Mouse (Mus musculus) thymus, adult 18-20 months (tissue): ENCODE measurements around the gene Tti1.

Source experiments
- DNase-seq, 2 experiments: peaks; one replicate each; pipeline ENCODE4 v3.0.0; 2022; ENCODE audit warnings: mixed read lengths in 2 of 2

Gene Tti1

GRCm38 (mm10) chr2:158037571-158037970 lies 9.3 kb upstream of the Tti1 start:
- no peak for DNase-seq

- DNase-seq, result no peak
These were observed 8.7 kb upstream of the Tti1 start for GRCm38 (mm10) chr2:158036953-158037352.

- DNase-seq, result no peak
These were observed 8.2 kb upstream of the Tti1 start for GRCm38 (mm10) chr2:158036408-158036807.

GRCm38 (mm10) chr2:158035813-158036212 lies 7.6 kb upstream of the Tti1 start:
- DNase-seq, result no peak

GRCm38 (mm10) chr2:158030007-158030406 lies 1.8 kb upstream of the Tti1 start:
- no peak for DNase-seq

GRCm38 (mm10) chr2:158027855-158028353 lies 329 bp downstream of the Tti1 start:
- no peak for DNase-seq

- no peak for DNase-seq
These were observed 10.9 kb downstream of the Tti1 start for GRCm38 (mm10) chr2:158017330-158017729.

GRCm38 (mm10) chr2:158012608-158013007 lies 15.6 kb downstream of the Tti1 start:
- no peak for DNase-seq

- DNase-seq, result no peak
These were observed 18.9 kb downstream of the Tti1 start for GRCm38 (mm10) chr2:158009373-158009772.

GRCm38 (mm10) chr2:158005641-158006040 lies 22.6 kb downstream of the Tti1 start:
- DNase-seq, result no peak

- DNase-seq, result no peak
These were observed 23.6 kb downstream of the Tti1 start for GRCm38 (mm10) chr2:158004620-158005019.

- no peak for DNase-seq
These were observed 29.4 kb downstream of the Tti1 start for GRCm38 (mm10) chr2:157998817-157999216.

- DNase-seq, result no peak
These were observed 35.7 kb downstream of the Tti1 start for GRCm38 (mm10) chr2:157992501-157992900.

- DNase-seq, result no peak
These were observed 37.2 kb downstream of the Tti1 start for GRCm38 (mm10) chr2:157991026-157991425.

- DNase-seq, result no peak
These were observed 38.3 kb downstream of the Tti1 start for GRCm38 (mm10) chr2:157989946-157990345.

- no peak for DNase-seq
These were observed 39.6 kb downstream of the Tti1 start for GRCm38 (mm10) chr2:157988416-157989190.

GRCm38 (mm10) chr2:157986235-157986634 lies 42.0 kb downstream of the Tti1 start:
- DNase-seq, result no peak

- DNase-seq, result no peak
These were observed 42.6 kb downstream of the Tti1 start for GRCm38 (mm10) chr2:157985611-157986010.

- DNase-seq, result no peak
These were observed 45.0 kb downstream of the Tti1 start for GRCm38 (mm10) chr2:157983276-157983675.

- no peak for DNase-seq
These were observed 45.5 kb downstream of the Tti1 start for GRCm38 (mm10) chr2:157982727-157983126.

GRCm38 (mm10) chr2:157979241-157979640 lies 49.0 kb downstream of the Tti1 start:
- no peak for DNase-seq

GRCm38 (mm10) chr2:157975595-157975994 lies 52.6 kb downstream of the Tti1 start:
- no peak for DNase-seq

GRCm38 (mm10) chr2:157974604-157975501 lies 53.4 kb downstream of the Tti1 start:
- no peak for DNase-seq

- DNase-seq, result no peak
These were observed 57.6 kb downstream of the Tti1 start for GRCm38 (mm10) chr2:157970669-157971068.
